Mouse (Mus musculus) thymus, adult 2 months (tissue): Measurements from ENCODE around the gene Slc16a10.

Experiments used
- CTCF ChIP-seq: fragments of 200-500 bp; IDR thresholded peaks from 2 replicates; pipeline ENCODE4 v1.5.1; 2012; ENCODE audit warnings: mild to moderate bottlenecking, control low read depth, low read length, moderate library complexity, borderline replicate concordance; ENCODE audit not compliant: control insufficient read depth, poor library complexity, insufficient read depth; ENCODE audit errors: extremely low read depth
- POLR2A ChIP-seq: fragments of 200-500 bp; IDR thresholded peaks from 2 replicates; pipeline ENCODE4 v1.6.1; 2012; ENCODE audit warnings: mild to moderate bottlenecking, low read length, control low read depth, moderate library complexity; ENCODE audit not compliant: control insufficient read depth, poor library complexity, insufficient read depth; ENCODE audit errors: extremely low read depth

DNA sequence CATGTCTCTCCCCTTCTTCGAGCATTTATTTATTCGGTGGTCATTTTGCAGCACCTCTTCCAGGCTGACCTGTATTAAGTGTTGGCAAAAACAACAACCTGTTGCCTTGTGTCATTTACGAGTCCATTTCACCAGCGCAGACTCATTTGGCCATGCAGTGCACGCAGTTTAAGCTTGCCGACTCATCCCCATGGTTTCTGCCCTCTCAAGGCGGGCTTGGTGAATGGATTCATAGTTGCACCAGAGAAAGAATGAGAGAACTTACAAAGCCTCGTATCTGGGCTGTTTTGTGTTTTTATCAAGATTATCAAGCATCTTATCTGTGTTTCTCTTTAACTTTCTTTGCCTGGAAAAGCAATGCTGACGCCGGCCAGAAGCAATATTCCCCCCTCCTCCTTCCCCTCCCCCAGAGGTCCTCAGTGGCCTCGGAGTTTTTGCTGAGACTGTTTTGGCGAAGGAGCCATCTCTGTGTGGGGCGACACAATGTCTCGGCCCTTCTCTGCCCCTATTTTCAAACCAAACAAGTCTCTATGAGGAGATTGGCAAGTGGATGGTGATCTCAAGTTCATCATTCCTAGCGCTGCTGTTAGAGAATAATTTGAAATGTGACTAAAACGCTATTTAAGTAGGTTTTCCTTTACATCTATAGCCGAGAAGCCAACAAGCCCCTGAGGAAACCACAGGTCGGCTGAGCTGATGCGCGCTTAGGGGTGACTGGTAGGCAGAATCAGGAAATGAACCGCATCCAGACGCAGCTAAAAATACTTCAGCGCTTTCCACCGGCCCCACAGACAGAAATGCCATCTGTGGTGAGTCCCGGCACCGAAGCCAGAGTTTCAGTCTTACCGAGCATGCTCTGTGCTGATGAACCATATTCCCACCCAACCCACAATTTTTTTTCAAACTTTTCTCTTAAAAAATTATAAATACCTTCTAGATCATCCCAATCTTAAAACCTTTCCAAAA, 22.6 kb upstream of the Slc16a10 start:
- TF ChIP-seq CTCF = no peak
- no peak for TF ChIP-seq POLR2A
